Mouse (Mus musculus) stomach, postnatal 0 days (tissue): ENCODE data around the gene Prkaa1.

Experiments
- CTCF ChIP-seq: IDR thresholded peaks from 2 replicates; pipeline ENCODE4 v1.5.1; 2016; ENCODE audit warnings: antibody characterized with exemption, low read depth, mild to moderate bottlenecking, moderate library complexity
- EP300 ChIP-seq: optimal IDR thresholded peaks from 2 replicates; pipeline ENCODE3; 2016; ENCODE audit warnings: antibody characterized with exemption

DNA sequence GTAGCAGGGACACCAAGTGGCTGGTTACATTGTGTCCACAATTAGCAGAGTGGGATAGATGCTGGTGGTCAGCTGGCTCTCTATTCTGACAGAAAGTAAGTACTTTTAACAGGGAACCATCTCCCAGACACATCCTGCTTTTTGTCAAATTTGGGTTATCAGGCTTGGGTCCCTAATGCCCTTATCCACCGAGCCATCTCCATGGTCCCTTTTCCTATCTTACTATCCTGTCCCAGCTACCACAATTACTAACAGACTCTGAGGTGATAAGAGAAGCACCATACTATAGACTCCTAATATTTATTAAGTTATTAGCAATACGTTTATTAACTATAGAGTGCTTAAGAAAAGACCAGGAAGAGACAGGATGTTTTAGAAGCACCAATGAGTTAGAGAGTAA is 4.3 kb upstream of the Prkaa1 start:
- no peak for TF ChIP-seq CTCF
- TF ChIP-seq EP300, result no peak
